Mouse (Mus musculus) CH12.LX (cell line): ENCODE results near the gene Rbfox1. TPM values are rescaled to one million over a fixed set of nuclear protein-coding genes. Genes with fewer than 3 reads are reported as not detected.

Experiments used
- DNase-seq: peaks from one replicate; pipeline ENCODE4 v3.0.0-alpha.2; 2013; ENCODE audit errors: extremely low read depth
- H3K27ac ChIP-seq: 2 replicates; pipeline ENCODE4 v1.5.1; 2012; ENCODE audit warnings: low read depth, mild to moderate bottlenecking, control low read depth, moderate library complexity; ENCODE audit not compliant: insufficient read depth
- H3K27me3 ChIP-seq: replicated peaks from 2 replicates; pipeline ENCODE3; 2012; ENCODE audit warnings: inconsistent platforms
- H3K36me3 ChIP-seq, 2 experiments: replicated peaks in 1 of 2; 2 replicates each; pipeline versions ENCODE3 to v1.6.1; 2012; ENCODE audit warnings: inconsistent platforms in 1 of 2, low read length in 1 of 2, mild to moderate bottlenecking in 1 of 2, mixed read lengths in 1 of 2, moderate library complexity in 1 of 2; ENCODE audit not compliant: control insufficient read depth in 1 of 2, insufficient read depth in 1 of 2
- H3K4me1 ChIP-seq, 2 experiments: 2 replicates each; pipeline ENCODE4 v1.6.1; 2012; ENCODE audit warnings: inconsistent platforms in 1 of 2, moderate library complexity in 1 of 2; ENCODE audit not compliant: insufficient read depth in 2 of 2, control insufficient read depth in 1 of 2
- H3K4me2 ChIP-seq: 2 replicates; pipeline ENCODE4 v1.6.1; 2012; ENCODE audit warnings: low read depth, mild to moderate bottlenecking, control low read depth; ENCODE audit not compliant: poor library complexity, insufficient read depth, severe bottlenecking
- H3K4me3 ChIP-seq, 3 experiments: fragments of 150-350 bp in 1 of 3; sonication (generic) in 1 of 3; replicated peaks in 1 of 3; 2 replicates each; pipeline versions ENCODE3 to v1.5.1; 2011 to 2012; ENCODE audit warnings: low read depth in 2 of 3, low read length in 2 of 3, mild to moderate bottlenecking in 2 of 3, moderate library complexity in 2 of 3, control low read depth in 1 of 3, improper control_type of control experiment in 1 of 3, inconsistent platforms in 1 of 3, mixed read lengths in 1 of 3; ENCODE audit not compliant: poor library complexity in 1 of 3
- H3K79me2 ChIP-seq: replicated peaks from 2 replicates; pipeline ENCODE4 v1.6.1; 2012; ENCODE audit warnings: mild to moderate bottlenecking, moderate library complexity; ENCODE audit not compliant: control insufficient read depth, poor library complexity, insufficient read depth, severe bottlenecking; ENCODE audit errors: extremely low read depth
- H3K9ac ChIP-seq: 2 replicates; pipeline ENCODE4 v1.6.1; 2012; ENCODE audit warnings: low read depth, mild to moderate bottlenecking, control low read depth, moderate library complexity; ENCODE audit not compliant: insufficient read depth
- H3K9me3 ChIP-seq: replicated peaks from 2 replicates; pipeline ENCODE3; 2012; ENCODE audit warnings: low read length, inconsistent platforms, mixed read lengths
- CHD1 ChIP-seq: IDR thresholded peaks from 2 replicates; pipeline ENCODE4 v1.6.1; 2012; ENCODE audit warnings: low read depth, low read length, improper control_type of control experiment, inconsistent platforms
- CTCF ChIP-seq, 2 experiments: IDR thresholded peaks in 1 of 2; conservative IDR thresholded peaks in 1 of 2; 2 replicates each; pipeline ENCODE4 v1.5.1; 2011 to 2012; ENCODE audit warnings: low read depth in 2 of 2, low read length in 2 of 2, improper control_type of control experiment in 1 of 2, inconsistent platforms in 1 of 2, mild to moderate bottlenecking in 1 of 2, moderate library complexity in 1 of 2
- E2F4 ChIP-seq: IDR thresholded peaks from 2 replicates; pipeline ENCODE4 v1.6.1; 2011; ENCODE audit warnings: low read depth, low read length, improper control_type of control experiment; ENCODE audit not compliant: insufficient replicate concordance
- EP300 ChIP-seq: IDR thresholded peaks from 2 replicates; pipeline ENCODE4 v1.6.1; 2011; ENCODE audit warnings: low read length, improper control_type of control experiment
- JUN ChIP-seq: IDR thresholded peaks from 2 replicates; pipeline ENCODE4 v1.6.1; 2011; ENCODE audit warnings: low read depth, mild to moderate bottlenecking, low read length, improper control_type of control experiment, moderate library complexity; ENCODE audit not compliant: insufficient read depth
- JUND ChIP-seq: conservative IDR thresholded peaks from 2 replicates; pipeline ENCODE4 v1.6.1; 2011; ENCODE audit warnings: low read depth, low read length, improper control_type of control experiment
- KAT2A ChIP-seq: IDR thresholded peaks from 2 replicates; pipeline ENCODE4 v1.6.1; 2012; ENCODE audit warnings: low read length, improper control_type of control experiment, inconsistent platforms; ENCODE audit not compliant: insufficient replicate concordance
- MEF2A ChIP-seq: IDR thresholded peaks from 2 replicates; pipeline ENCODE4 v1.6.1; 2014; ENCODE audit warnings: low read depth, mild to moderate bottlenecking, inconsistent platforms, low read length, improper control_type of control experiment, borderline replicate concordance
- MXI1 ChIP-seq: IDR thresholded peaks from 2 replicates; pipeline ENCODE4 v1.6.1; 2011; ENCODE audit warnings: mild to moderate bottlenecking, low read depth, low read length, improper control_type of control experiment
- MYC ChIP-seq: IDR thresholded peaks from 2 replicates; pipeline ENCODE4 v1.6.1; 2011; ENCODE audit warnings: low read depth, mild to moderate bottlenecking, improper control_type of control experiment, low read length
- NELFE ChIP-seq: IDR thresholded peaks from 2 replicates; pipeline ENCODE4 v1.6.1; 2011; ENCODE audit warnings: low read depth, low read length, improper control_type of control experiment
- POLR2A ChIP-seq: IDR thresholded peaks from 2 replicates; pipeline ENCODE4 v1.6.1; 2011; ENCODE audit warnings: low read depth, mild to moderate bottlenecking, improper control_type of control experiment, low read length
- RAD21 ChIP-seq: IDR thresholded peaks from 2 replicates; pipeline ENCODE4 v1.6.1; 2011; ENCODE audit warnings: low read depth, mild to moderate bottlenecking, low read length, improper control_type of control experiment, moderate library complexity
- SIN3A ChIP-seq: IDR thresholded peaks from 2 replicates; pipeline ENCODE4 v1.6.1; 2012; ENCODE audit warnings: low read length, improper control_type of control experiment, inconsistent platforms
- SMC3 ChIP-seq: IDR thresholded peaks from 2 replicates; pipeline ENCODE4 v1.6.1; 2011; ENCODE audit warnings: low read depth, low read length, improper control_type of control experiment
- UBTF ChIP-seq: IDR thresholded peaks from 2 replicates; pipeline ENCODE4 v1.6.1; 2012; ENCODE audit warnings: low read depth, mild to moderate bottlenecking, inconsistent platforms, low read length, improper control_type of control experiment, moderate library complexity
- ZC3H11A ChIP-seq: IDR thresholded peaks from 2 replicates; pipeline ENCODE4 v1.6.1; 2012; ENCODE audit warnings: low read depth, mild to moderate bottlenecking, inconsistent platforms, low read length, improper control_type of control experiment
- ZMIZ1 ChIP-seq: IDR thresholded peaks from 2 replicates; pipeline ENCODE4 v1.6.1; 2012; ENCODE audit warnings: low read depth, mild to moderate bottlenecking, inconsistent platforms, low read length, improper control_type of control experiment
- dilution Hi-C: fragments of 300-500 bp; cut with MboI; formaldehyde crosslinking; loops from 2 replicates; pipeline ENCODE4 v1.14.3; 2020; ENCODE audit warnings: low sequenced_read_pairs; ENCODE audit not compliant: extremely low pct_unique_long_range_greater_than_20kb, extremely low pct_ligation_motif_present
- in situ Hi-C: fragments of 300-500 bp; cut with MboI; formaldehyde crosslinking; loops from 3 replicates; pipeline ENCODE4 v1.14.3; 2019; ENCODE audit warnings: low sequenced_read_pairs, low pct_ligation_motif_present, low pct_unique_long_range_greater_than_20kb, mixed read lengths
- polyA plus RNA-seq: library from polyadenylated mRNA; unstranded; fragments of >175 nt; gene quantifications from 2 replicates; pipeline ENCODE4 v1.2.1, GENCODE M21; 2012; ENCODE audit warnings: low read depth; ENCODE audit not compliant: insufficient read length
- total RNA-seq, 2 experiments: library from RNA; depleted of rRNA; stranded (reverse); fragments of 300-350 nt in 1 of 2; fragments of >200 nt in 1 of 2; gene quantifications; 2 replicates each; pipeline ENCODE4 v1.2.3; 2012 to 2014

Gene Rbfox1
- total and polyA plus RNA-seq, 3 experiments, result not detected

GRCm38 (mm10) chr16:7147884-7148283 lies 1262.7 kb downstream of the Rbfox1 start:
- no peak for DNase-seq
- Histone ChIP-seq H3K27me3 (no peaks in the 10 kb centered on the region), H3K27ac (no peak overlapping the region), H3K9ac (no peak overlapping the region), H3K36me3 (no peaks in the 10 kb centered on the region), H3K4me2 (no peak overlapping the region), H3K79me2 (no peaks in the 10 kb centered on the region), H3K9me3 (peaks cover 72% of the 10 kb centered on the region), H3K4me1 (no peaks in the 10 kb centered on the region), H3K4me3 (no peak overlapping the region)
- dilution Hi-C loops, result no loop called here
- no peak for TF ChIP-seq MEF2A
- no peak for TF ChIP-seq NELFE
- no peak for TF ChIP-seq JUND
- in situ Hi-C loops, result no loop called here

DNA sequence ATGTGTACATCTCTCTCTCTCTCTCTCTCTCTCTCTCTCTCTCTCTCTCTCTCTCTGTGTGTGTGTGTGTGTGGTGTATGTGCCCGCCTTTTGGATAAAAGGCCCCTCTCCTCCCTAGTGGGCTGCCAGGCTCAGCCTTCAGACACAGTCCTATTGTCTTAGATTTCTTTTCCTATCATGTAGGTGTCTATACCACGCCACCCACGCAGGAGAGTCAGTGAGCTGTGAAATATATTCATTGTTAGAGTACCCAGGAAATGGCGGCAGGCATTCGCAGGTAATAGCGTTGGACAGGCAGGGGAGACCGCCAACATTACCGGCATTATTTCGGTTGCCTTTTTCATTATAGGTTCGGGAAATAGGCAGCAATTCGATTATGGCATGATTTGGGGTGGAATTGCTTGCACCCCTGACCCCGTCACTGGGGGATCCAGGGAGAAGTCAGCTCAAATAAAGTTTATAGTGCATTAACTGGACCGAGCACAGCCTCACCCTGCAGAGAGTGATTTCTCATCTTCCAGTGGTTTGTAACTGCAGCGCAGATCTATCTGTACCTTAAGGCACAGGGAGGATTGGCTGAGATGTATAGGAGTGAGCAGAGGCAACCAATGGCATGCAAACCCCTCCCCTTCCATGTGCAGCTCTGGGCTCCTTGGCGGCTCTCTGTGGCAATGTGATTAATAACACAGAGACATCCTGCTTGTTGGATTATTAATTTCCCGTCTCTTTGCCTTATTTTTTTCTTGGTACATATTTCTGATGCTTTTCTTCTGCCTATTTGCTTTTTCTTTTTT lies 1264.1 kb downstream of the Rbfox1 start:
- dilution Hi-C loops (no loop called here), in situ Hi-C loops (no loop called here)
- Histone ChIP-seq H3K4me1 (no peaks in the 10 kb centered on the region), H3K79me2 (no peaks in the 10 kb centered on the region), H3K4me3 (no peak overlapping the region), H3K36me3 (no peaks in the 10 kb centered on the region), H3K27me3 (no peaks in the 10 kb centered on the region), H3K9ac (no peak overlapping the region), H3K27ac (no peak overlapping the region), H3K4me2 (no peak overlapping the region), H3K9me3 (peaks cover 74% of the 10 kb centered on the region)
- no peak for DNase-seq
- TF ChIP-seq ZC3H11A, result no peak
- TF ChIP-seq SIN3A, result no peak
- no peak for TF ChIP-seq E2F4
- no peak for TF ChIP-seq JUN
- TF ChIP-seq UBTF, result no peak
- TF ChIP-seq RAD21, result no peak
- no peak for TF ChIP-seq CTCF (conservative IDR thresholded peaks at IDR 0.05 in 1 of 2, IDR thresholded peaks at IDR 0.05 in 1 of 2; ENCODE audit: low read depth in 2 of 2, low read length in 2 of 2)
- no peak for TF ChIP-seq POLR2A
- no peak for TF ChIP-seq SMC3
- no peak for TF ChIP-seq ZMIZ1
- no peak for TF ChIP-seq JUND
- TF ChIP-seq KAT2A, result no peak
- TF ChIP-seq MYC, result no peak
- no peak for TF ChIP-seq EP300
- TF ChIP-seq MXI1, result no peak
- no peak for TF ChIP-seq CHD1
